ENCODE assay signal across 9 mouse cellular contexts in the genomic region with DNA sequence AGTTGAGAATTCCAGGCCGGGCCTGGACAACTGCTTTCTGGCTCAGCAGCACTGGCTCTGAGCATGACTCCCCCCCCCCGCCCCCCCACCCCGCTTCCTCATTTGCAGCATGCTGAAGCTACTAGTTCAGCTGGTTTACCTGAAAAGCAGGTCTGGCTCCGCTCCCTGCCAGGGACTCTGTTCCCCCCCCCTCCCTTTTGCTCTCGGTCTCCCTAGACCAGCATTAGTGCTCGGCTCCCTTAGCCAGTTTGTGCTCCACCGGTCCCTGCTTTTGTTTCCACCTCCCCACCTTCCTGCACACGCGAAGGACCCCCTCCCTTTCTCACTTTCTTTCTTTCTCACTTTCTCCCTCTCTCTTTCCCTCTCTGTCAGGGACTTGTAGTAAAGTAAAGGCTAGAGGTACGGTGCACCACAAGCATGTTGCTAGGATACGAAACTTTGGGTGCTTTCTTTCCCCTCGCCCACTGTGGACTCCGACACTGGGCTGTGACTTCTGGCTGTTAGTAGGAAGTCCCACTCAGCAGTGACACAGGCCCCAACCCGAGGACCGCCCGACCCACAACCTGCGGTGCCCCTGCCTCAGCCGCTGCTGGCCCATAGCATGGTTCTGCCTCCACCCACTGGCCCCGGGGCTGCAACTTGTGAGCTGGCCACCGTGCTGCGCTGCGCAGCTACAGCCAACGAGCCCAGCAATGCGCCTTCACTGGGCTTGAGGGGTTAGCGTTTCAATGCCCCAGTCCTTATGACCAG.
DNase-seq lines count a peak whose midpoint lies in the region; ATAC-seq and TF ChIP-seq lines count a peak whose summit lies in the region.
"Had no signal": no experiment of that assay in that cellular context is flagged by ENCODE, and none has a peak within 500 bp of the region (broad histone marks: within the 10 kb centered on the region; RNA-seq: fewer than 3 reads in every experiment).

No protein-coding gene starts in this region.

- H3K4me2 ChIP-seq in kidney, postnatal 0 days (ENCODE audit: low read length), result peak overlapping the region; percentile 48

- 18% methylated on average over 25 of the region's 25 CpGs for WGBS in kidney, postnatal 0 days
- 12% methylated on average over 25 of the region's 25 CpGs for WGBS in hindbrain, embryonic 10.5 days

- no peaks in the 10 kb centered on the region for H3K9me3 ChIP-seq in kidney, postnatal 0 days (replicated peaks; ENCODE audit: low read length)
- no peaks in the 10 kb centered on the region for H3K9me3 ChIP-seq in hindbrain, embryonic 10.5 days

- no peaks in the 10 kb centered on the region for H3K27me3 ChIP-seq in kidney, postnatal 0 days (ENCODE audit: insufficient read depth, low read length)
- peaks cover 6% of the 10 kb centered on the region for H3K27me3 ChIP-seq in hindbrain, embryonic 10.5 days (ENCODE audit: insufficient read depth, poor library complexity, severe bottlenecking)

- DNase-seq in kidney, postnatal 0 days (ENCODE audit: low spot score), result peak; percentile 55
- DNase-seq in kidney, adult 11 months, result no peak
- peak; percentile 52 for DNase-seq in embryo, embryonic 9.5 days (ENCODE audit: extremely low spot score)
- peak; percentile 60 for DNase-seq in hindbrain, embryonic 10.5 days (ENCODE audit: low spot score)
- no peak for DNase-seq in left cerebral cortex, adult 8-10 months (ENCODE audit: low spot score in 2 of 2)
- no peak for DNase-seq in layer of hippocampus, adult 11-12 months (ENCODE audit: low spot score)
- DNase-seq in cerebellum, adult 9-10 months, result no peak

- H3K4me3 ChIP-seq in kidney, postnatal 0 days (replicated peaks; ENCODE audit: low read depth, low read length), result peak overlapping the region; percentile 18; the same call in 1 of the 2 replicates
- H3K4me3 ChIP-seq in hindbrain, embryonic 10.5 days, result peak overlapping the region; percentile 41
- H3K4me3 ChIP-seq: myocyte had no signal

- peak; percentile 52 for TF ChIP-seq CTCF in kidney, postnatal 0 days (IDR thresholded peaks at IDR 0.05; ENCODE audit: low read depth)

- H3K27ac ChIP-seq in kidney, postnatal 0 days, result no peak overlapping the region
- H3K27ac ChIP-seq in hindbrain, embryonic 10.5 days, result peak overlapping the region; percentile 40; the same call in 1 of the 2 replicates

- H3K9ac ChIP-seq in kidney, postnatal 0 days (ENCODE audit: low read depth, low read length), result 0 out of 2 replicates have a peak overlapping the region, but pooled peaks have one; percentile 18

- H3K4me1 ChIP-seq in kidney, postnatal 0 days (replicated peaks; ENCODE audit: insufficient read depth, low read length), result no peaks in the 10 kb centered on the region
- H3K4me1 ChIP-seq in hindbrain, embryonic 10.5 days (replicated peaks), result peaks cover 11% of the 10 kb centered on the region

- peak; percentile 65 for ATAC-seq in kidney, postnatal 0 days (replicated peaks; ENCODE audit: low FRiP score, low read depth)
- ATAC-seq in megakaryocyte, adult 5-6 weeks (ENCODE audit: poor library complexity, severe bottlenecking), result peak; percentile 60

- H3K36me3 ChIP-seq in kidney, postnatal 0 days (ENCODE audit: insufficient read depth, low read length), result no peaks in the 10 kb centered on the region
- H3K36me3 ChIP-seq in hindbrain, embryonic 10.5 days, result no peaks in the 10 kb centered on the region

Comparison
In these comparisons a context has a peak if more than half of its experiments do, and no peak if none do; other contexts are left out.
1. DNase-seq: peak in kidney, postnatal 0 days (single experiment), embryo, embryonic 9.5 days (single experiment) and hindbrain, embryonic 10.5 days (single experiment); none in kidney, adult 11 months (single experiment), left cerebral cortex, adult 8-10 months (0 of 2), layer of hippocampus, adult 11-12 months (single experiment) and cerebellum, adult 9-10 months (single experiment).